ENCODE assay signal across 8 mouse cellular contexts in genomic region chr11:81374841-81375240, GRCm38 (mm10).
A peak's percentile ranks its signal among the peaks of the same experiment; 100 is the strongest.
DNase-seq lines count a peak whose midpoint lies in the region; ATAC-seq and TF ChIP-seq lines count a peak whose summit lies in the region.

No protein-coding gene starts in this region.

- no peak for ATAC-seq in heart, postnatal 0 days (ENCODE audit: insufficient read depth, low read depth)
- ATAC-seq in midbrain, postnatal 0 days (ENCODE audit: low FRiP score), result no peak

- TF ChIP-seq EP300 in heart, postnatal 0 days (IDR thresholded peaks at IDR 0.05; ENCODE audit: low read depth), result no peak
- no peak for TF ChIP-seq EP300 in ES-Bruce4 (IDR thresholded peaks at IDR 0.05; ENCODE audit: insufficient read depth, low read depth, low read length)

- TF ChIP-seq POLR2A in ES-Bruce4 (IDR thresholded peaks at IDR 0.05; ENCODE audit: insufficient read depth, low read length), result no peak

- no peak overlapping the region for H3K4me3 ChIP-seq in heart, postnatal 0 days (ENCODE audit: low read depth, low read length)
- no peak overlapping the region for H3K4me3 ChIP-seq in ES-Bruce4 (ENCODE audit: low read depth, low read length)
- H3K4me3 ChIP-seq in midbrain, postnatal 0 days (ENCODE audit: low read depth, low read length), result no peak overlapping the region

- DNase-seq in heart, postnatal 0 days (ENCODE audit: low spot score), result peak; percentile 28
- no peak for DNase-seq in heart, adult 11 months
- DNase-seq in c-Kit-positive CD71-negative TER-119-negative erythroid progenitor cells, embryonic 14.5 days (ENCODE audit: low read depth), result peak; percentile 18
- peak; percentile 13 to 42 for DNase-seq in frontal cortex, postnatal 10 days (ENCODE audit: low spot score in 2 of 2)
- peak; percentile 61 to 74 for DNase-seq in layer of hippocampus, postnatal 25 days (ENCODE audit: extremely low spot score in 1 of 2, low spot score in 1 of 2)
- DNase-seq in midbrain, postnatal 0 days (ENCODE audit: low spot score), result peak; percentile 72
- peak; percentile 50 for DNase-seq in urinary bladder, postnatal 25 days (ENCODE audit: low spot score)

- peak; percentile 76 for TF ChIP-seq CTCF in heart, postnatal 0 days (IDR thresholded peaks at IDR 0.05; ENCODE audit: low read depth)
- peak; percentile 54 for TF ChIP-seq CTCF in ES-Bruce4 (IDR thresholded peaks at IDR 0.05; ENCODE audit: low read depth, low read length)
- TF ChIP-seq CTCF in midbrain, postnatal 0 days (IDR thresholded peaks at IDR 0.05), result peak; percentile 85

- no peak overlapping the region for H3K27ac ChIP-seq in heart, postnatal 0 days (ENCODE audit: low read depth)
- H3K27ac ChIP-seq in ES-Bruce4 (ENCODE audit: insufficient read depth, low read length), result no peak overlapping the region
- H3K27ac ChIP-seq in midbrain, postnatal 0 days (ENCODE audit: low read depth, low read length), result no peak overlapping the region

- no peaks in the 10 kb centered on the region for H3K4me1 ChIP-seq in heart, postnatal 0 days (ENCODE audit: control insufficient read depth, insufficient read depth)
- no peaks in the 10 kb centered on the region for H3K4me1 ChIP-seq in ES-Bruce4 (ENCODE audit: control insufficient read depth, insufficient read depth, low read length)
- no peaks in the 10 kb centered on the region for H3K4me1 ChIP-seq in midbrain, postnatal 0 days (ENCODE audit: insufficient read depth, low read length)

- no peak overlapping the region for H3K9ac ChIP-seq in heart, postnatal 0 days (replicated peaks; ENCODE audit: low read depth, low read length)
- H3K9ac ChIP-seq in ES-Bruce4 (ENCODE audit: low read depth, poor library complexity, severe bottlenecking), result no peak overlapping the region
- no peak overlapping the region for H3K9ac ChIP-seq in midbrain, postnatal 0 days (replicated peaks; ENCODE audit: low read length, poor library complexity, severe bottlenecking)

- H3K4me2 ChIP-seq in heart, postnatal 0 days (ENCODE audit: low read depth, low read length), result no peak overlapping the region
- H3K4me2 ChIP-seq in midbrain, postnatal 0 days (ENCODE audit: low read depth, low read length, poor library complexity, severe bottlenecking), result no peak overlapping the region

- no peaks in the 10 kb centered on the region for H3K36me3 ChIP-seq in heart, postnatal 0 days (replicated peaks; ENCODE audit: control insufficient read depth, insufficient read depth, low read length)
- no peaks in the 10 kb centered on the region for H3K36me3 ChIP-seq in ES-Bruce4 (ENCODE audit: control insufficient read depth, insufficient read depth, low read length, poor library complexity, severe bottlenecking)
- H3K36me3 ChIP-seq in midbrain, postnatal 0 days (ENCODE audit: insufficient read depth, low read length), result no peaks in the 10 kb centered on the region

- no peaks in the 10 kb centered on the region for H3K27me3 ChIP-seq in heart, postnatal 0 days (ENCODE audit: control insufficient read depth, insufficient read depth, low read length)
- no peaks in the 10 kb centered on the region for H3K27me3 ChIP-seq in ES-Bruce4 (ENCODE audit: control insufficient read depth, insufficient read depth, low read length, poor library complexity, severe bottlenecking)
- no peaks in the 10 kb centered on the region for H3K27me3 ChIP-seq in midbrain, postnatal 0 days (ENCODE audit: insufficient read depth, low read length)

- no peaks in the 10 kb centered on the region for H3K9me3 ChIP-seq in heart, postnatal 0 days (replicated peaks; ENCODE audit: control insufficient read depth, low read length)
- no peaks in the 10 kb centered on the region for H3K9me3 ChIP-seq in ES-Bruce4 (replicated peaks; ENCODE audit: control insufficient read depth, insufficient read depth, low read length, poor library complexity, severe bottlenecking)
- no peaks in the 10 kb centered on the region for H3K9me3 ChIP-seq in midbrain, postnatal 0 days (ENCODE audit: low read length)
